Mouse (Mus musculus) limb, embryonic 14.5 days (tissue): ENCODE data around the gene Rbms3. TPM values are rescaled to one million over a fixed set of nuclear protein-coding genes. Genes with fewer than 3 reads are reported as not detected.

Source experiments
- ATAC-seq: fragments of 200-750 bp; cut with Nextera tagmentation; 2 replicates; pipeline ENCODE4 v1.8.0; 2017; ENCODE audit warnings: low read depth, moderate number of reproducible peaks, moderate TSS enrichment; ENCODE audit not compliant: low FRiP score
- DNase-seq: peaks from one replicate; pipeline ENCODE4 v3.0.0-alpha.2; 2015; ENCODE audit warnings: low spot score
- H3K27ac ChIP-seq: fragments of 300-500 bp; sonication (generic); replicated peaks from 2 replicates; pipeline ENCODE4 v1.5.1; 2014; ENCODE audit warnings: low read depth, mild to moderate bottlenecking, low read length, moderate library complexity, mixed read lengths
- H3K27me3 ChIP-seq: fragments of 300-500 bp; sonication (generic); 2 replicates; pipeline ENCODE4 v1.6.1; 2014; ENCODE audit warnings: low read length, mixed read lengths; ENCODE audit not compliant: control insufficient read depth, insufficient read depth
- H3K36me3 ChIP-seq: fragments of 300-500 bp; sonication (generic); 2 replicates; pipeline ENCODE4 v1.6.1; 2014; ENCODE audit warnings: mild to moderate bottlenecking, low read length, moderate library complexity, mixed read lengths; ENCODE audit not compliant: control insufficient read depth, insufficient read depth
- H3K4me1 ChIP-seq: fragments of 300-500 bp; sonication (generic); 2 replicates; pipeline ENCODE4 v1.6.1; 2014; ENCODE audit warnings: antibody characterized with exemption, low read length, mixed read lengths; ENCODE audit not compliant: control insufficient read depth, insufficient read depth
- H3K4me2 ChIP-seq: fragments of 300-500 bp; sonication (generic); replicated peaks from 2 replicates; pipeline ENCODE4 v1.6.1; 2014; ENCODE audit warnings: low read depth, mild to moderate bottlenecking, low read length, moderate library complexity; ENCODE audit not compliant: severe bottlenecking
- H3K4me3 ChIP-seq: fragments of 300-500 bp; sonication (generic); replicated peaks from 2 replicates; pipeline ENCODE4 v1.5.1; 2014; ENCODE audit warnings: low read length
- H3K9ac ChIP-seq: fragments of 300-500 bp; sonication (generic); 2 replicates; pipeline ENCODE4 v1.6.1; 2014; ENCODE audit warnings: mild to moderate bottlenecking, low read depth, low read length, moderate library complexity; ENCODE audit not compliant: severe bottlenecking
- H3K9me3 ChIP-seq: fragments of 300-500 bp; sonication (generic); 2 replicates; pipeline ENCODE4 v1.6.1; 2016; ENCODE audit warnings: low read length; ENCODE audit not compliant: control insufficient read depth
- POLR2A ChIP-seq: fragments of 200-500 bp; IDR thresholded peaks from 2 replicates; pipeline ENCODE4 v1.8.0; 2012; ENCODE audit warnings: inconsistent platforms, mild to moderate bottlenecking, moderate library complexity, borderline replicate concordance; ENCODE audit not compliant: insufficient read depth, insufficient read length; ENCODE audit errors: extremely low read depth
- WGBS: fragments of 180-500 bp; shearing (Covaris S2); extraction: QIAGEN DNeasy Blood & Tissue Kit; methylation state at CpG from one replicate; pipeline ENCODE4 v1.1.7; 2014; 5-methylcytosine and 5-hydroxymethylcytosine counted together
- polyA plus RNA-seq, 2 experiments: library from polyadenylated mRNA; depleted of rRNA in 1 of 2; stranded (reverse) in 1 of 2; unstranded in 1 of 2; fragments of >200 nt; fragmentation: Nextera tagmentation in 1 of 2; extraction: Ambion mirVana in 1 of 2; gene quantifications; 2 replicates each; pipeline versions ENCODE4 v1.2.1 to v1.2.3; 2012 to 2014

Rbms3 gene
- polyA plus RNA-seq, 2 experiments = 42.1 to 94.5 TPM

GRCm38 (mm10) chr9:117018301-117018700 is 611.4 kb downstream of the Rbms3 start:
- ATAC-seq = no peak
- TF ChIP-seq POLR2A = no peak
- Histone ChIP-seq H3K36me3 (no peaks in the 10 kb centered on the region), H3K4me3 (no peak overlapping the region), H3K4me1 (peaks cover 9% of the 10 kb centered on the region; the same call in 1 of the 2 replicates), H3K4me2 (no peak overlapping the region), H3K27ac (no peak overlapping the region), H3K9me3 (no peaks in the 10 kb centered on the region), H3K27me3 (no peaks in the 10 kb centered on the region), H3K9ac (no peak overlapping the region)
- DNase-seq = no peak
- 45% methylated on average over 12 of the region's 12 CpGs for WGBS

GRCm38 (mm10) chr9:117016605-117017319 is 613.0 kb downstream of the Rbms3 start:
- no peaks in the 10 kb centered on the region for H3K9me3 ChIP-seq
- 84% methylated on average over 9 of the region's 9 CpGs for WGBS
- DNase-seq (no peak), ATAC-seq (no peak)
- H3K36me3 ChIP-seq = no peaks in the 10 kb centered on the region
- H3K27ac ChIP-seq = no peak overlapping the region
- TF ChIP-seq POLR2A = no peak
- no peak overlapping the region for H3K4me2 ChIP-seq
- no peak overlapping the region for H3K4me3 ChIP-seq
- no peaks in the 10 kb centered on the region for H3K27me3 ChIP-seq
- peaks cover 9% of the 10 kb centered on the region; the same call in 1 of the 2 replicates for H3K4me1 ChIP-seq
- H3K9ac ChIP-seq = no peak overlapping the region

DNA sequence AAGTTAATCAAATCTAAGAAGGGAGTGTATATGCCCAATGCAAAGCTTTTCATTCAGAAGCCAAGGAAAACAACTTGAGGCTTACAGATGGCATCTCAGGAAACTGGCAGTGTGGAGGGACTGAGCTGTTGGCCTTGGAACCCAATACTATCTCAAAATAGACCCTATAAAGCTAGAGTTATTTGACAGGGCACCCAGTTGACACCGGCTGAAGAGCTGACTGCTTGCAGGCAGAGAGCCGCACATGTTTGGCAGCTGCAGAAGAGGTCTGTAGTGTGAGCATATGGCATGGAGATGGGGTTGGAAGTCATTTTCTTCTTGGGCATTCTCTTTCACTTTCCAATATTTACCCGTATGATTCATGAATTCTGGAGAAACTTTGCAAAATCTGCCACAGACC is 616.3 kb downstream of the Rbms3 start:
- Histone ChIP-seq H3K36me3 (no peaks in the 10 kb centered on the region), H3K9me3 (no peaks in the 10 kb centered on the region), H3K27me3 (no peaks in the 10 kb centered on the region), H3K4me2 (no peak overlapping the region), H3K9ac (no peak overlapping the region), H3K4me1 (peaks cover 2% of the 10 kb centered on the region; the same call in 1 of the 2 replicates), H3K4me3 (no peak overlapping the region), H3K27ac (no peak overlapping the region)
- DNase-seq = no peak
- no peak for TF ChIP-seq POLR2A
- no peak for ATAC-seq
- 70% methylated on average over 3 of the region's 3 CpGs for WGBS

GRCm38 (mm10) chr9:117010801-117011200 is 618.9 kb downstream of the Rbms3 start:
- H3K36me3 ChIP-seq = no peaks in the 10 kb centered on the region
- no peaks in the 10 kb centered on the region for H3K9me3 ChIP-seq
- no peak overlapping the region for H3K9ac ChIP-seq
- no peaks in the 10 kb centered on the region for H3K27me3 ChIP-seq
- no peaks in the 10 kb centered on the region for H3K4me1 ChIP-seq
- ATAC-seq (no peak), DNase-seq (no peak)
- no peak for TF ChIP-seq POLR2A
- 93% methylated on average over 3 of the region's 3 CpGs for WGBS
- H3K27ac ChIP-seq = no peak overlapping the region
- no peak overlapping the region for H3K4me3 ChIP-seq
- H3K4me2 ChIP-seq = no peak overlapping the region

DNA sequence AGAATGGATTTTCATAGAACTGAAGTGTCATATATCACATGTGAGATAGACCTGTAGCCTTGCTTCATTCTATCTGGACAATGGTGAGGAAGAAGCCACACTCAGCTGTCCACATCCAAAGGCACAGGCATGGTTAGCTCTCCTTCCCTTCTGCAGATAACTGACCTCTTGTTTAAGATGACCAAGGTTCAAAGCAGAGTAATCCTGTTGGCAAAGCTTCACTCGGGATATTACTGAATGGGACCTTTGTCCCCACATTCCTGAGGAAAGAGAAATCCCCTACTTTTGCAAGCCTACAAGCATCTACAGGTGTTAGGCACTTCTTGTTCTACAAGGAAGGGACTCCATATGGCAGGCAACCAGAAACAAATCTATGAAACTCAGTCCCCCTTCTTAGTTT is 621.5 kb downstream of the Rbms3 start:
- H3K4me3 ChIP-seq = no peak overlapping the region
- H3K27me3 ChIP-seq = no peaks in the 10 kb centered on the region
- H3K9ac ChIP-seq = no peak overlapping the region
- no peak overlapping the region for H3K4me2 ChIP-seq
- ATAC-seq = no peak
- no peaks in the 10 kb centered on the region for H3K36me3 ChIP-seq
- no peaks in the 10 kb centered on the region for H3K9me3 ChIP-seq
- WGBS = 76% methylated on average over 1 of the region's 1 CpGs
- no peak overlapping the region for H3K27ac ChIP-seq
- DNase-seq = no peak
- H3K4me1 ChIP-seq = no peaks in the 10 kb centered on the region
- no peak for TF ChIP-seq POLR2A
